Mouse (Mus musculus): ENCODE results near the gene P2rx6. TPM values are rescaled to one million over a fixed set of nuclear protein-coding genes. Genes with fewer than 3 reads are reported as not detected.

The P2rx6 gene
- total RNA-seq, 1 experiment from 2014 or later: 1.4 TPM

DNA sequence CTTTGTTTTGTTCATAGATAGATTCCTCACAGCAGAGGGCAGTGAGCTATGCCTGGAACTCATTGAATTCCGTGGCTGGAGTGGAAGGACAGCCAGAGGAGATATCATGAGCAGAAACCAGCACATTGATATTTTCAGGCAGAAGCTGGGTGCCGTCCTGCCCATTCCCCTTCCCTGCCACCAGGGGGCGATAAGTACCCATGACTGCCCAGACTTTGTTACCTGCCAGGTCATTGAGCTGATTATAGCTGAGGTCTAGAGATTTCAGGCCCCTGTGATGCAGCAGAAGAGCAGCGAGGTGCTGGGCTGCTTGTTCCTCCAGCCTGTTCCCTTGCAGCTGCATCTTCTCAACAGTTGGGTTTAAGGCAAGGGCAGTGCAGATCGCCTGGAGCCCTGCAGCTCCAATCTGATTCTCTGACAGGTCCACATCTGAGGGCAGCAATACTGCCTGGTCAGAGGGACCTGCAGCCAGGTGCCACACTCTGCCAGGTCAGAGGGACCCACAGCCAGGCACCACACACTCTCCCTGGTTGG is 3.7 kb upstream of the P2rx6 start:
- peak in 1 of 2 experiments; percentile 43; a peak in 2 of 4 replicates for ATAC-seq (replicated peaks in 1 of 2; ENCODE audit: insufficient read depth in 1 of 2, low FRiP score in 2 of 2, low TSS enrichment in 1 of 2, low read depth in 1 of 2, poor library complexity in 2 of 2, severe bottlenecking in 2 of 2)

DNA sequence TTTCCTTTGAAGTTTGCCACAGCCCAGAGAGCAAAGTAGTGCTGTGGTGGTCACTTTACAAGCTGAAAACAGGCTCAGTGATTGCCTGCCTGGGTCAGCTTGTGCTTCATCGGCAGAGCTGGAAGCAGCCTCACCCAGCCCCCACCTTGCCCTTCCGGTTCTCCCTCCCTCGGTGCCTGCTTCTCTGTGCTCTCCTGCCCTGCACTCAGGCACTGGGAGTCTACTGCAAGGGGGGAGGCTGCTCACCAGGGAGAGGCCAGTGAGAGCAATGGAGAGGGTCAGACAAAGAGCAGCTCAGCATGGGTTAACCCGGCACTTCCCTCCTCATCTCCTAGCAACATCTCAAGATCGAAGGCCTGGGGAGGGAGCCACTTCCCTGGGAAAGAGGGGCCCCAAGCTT is 2.9 kb upstream of the P2rx6 start:
- ATAC-seq (replicated peaks in 1 of 2; ENCODE audit: insufficient read depth in 1 of 2, low FRiP score in 2 of 2, low TSS enrichment in 1 of 2, low read depth in 1 of 2, poor library complexity in 2 of 2, severe bottlenecking in 2 of 2): no peak

DNA sequence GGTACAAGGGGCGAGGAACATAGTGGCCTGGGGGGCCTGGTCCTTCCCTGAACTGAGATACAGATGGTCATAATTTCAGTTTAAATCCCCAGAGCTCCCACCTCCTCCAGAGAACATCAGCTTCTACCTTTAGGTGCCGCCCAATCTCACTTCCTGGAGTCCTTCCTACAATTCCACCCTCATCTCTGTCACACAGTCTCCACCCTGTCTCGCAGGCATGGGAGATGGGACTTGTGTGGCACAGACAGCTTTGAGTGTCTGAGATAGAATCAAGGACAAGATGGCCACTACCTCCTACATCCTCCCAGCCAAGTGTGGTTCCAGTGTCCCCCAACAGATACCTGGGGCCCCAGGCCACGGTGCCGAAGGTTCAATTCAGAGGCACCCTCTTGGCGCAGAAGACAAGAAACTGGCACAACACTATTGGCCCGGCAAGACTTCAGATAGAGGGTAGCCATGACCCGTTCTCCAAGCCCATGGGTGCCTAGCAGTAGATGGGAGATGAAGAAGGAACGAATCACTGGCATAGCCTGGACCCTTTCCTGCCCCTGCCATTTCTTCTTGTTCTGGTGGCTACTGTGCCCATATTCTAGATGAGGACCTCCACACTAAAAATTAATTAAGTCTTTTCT is 2.2 kb upstream of the P2rx6 start:
- ATAC-seq (replicated peaks in 1 of 2; ENCODE audit: insufficient read depth in 1 of 2, low FRiP score in 2 of 2, low TSS enrichment in 1 of 2, low read depth in 1 of 2, poor library complexity in 2 of 2, severe bottlenecking in 2 of 2): no peak

DNA sequence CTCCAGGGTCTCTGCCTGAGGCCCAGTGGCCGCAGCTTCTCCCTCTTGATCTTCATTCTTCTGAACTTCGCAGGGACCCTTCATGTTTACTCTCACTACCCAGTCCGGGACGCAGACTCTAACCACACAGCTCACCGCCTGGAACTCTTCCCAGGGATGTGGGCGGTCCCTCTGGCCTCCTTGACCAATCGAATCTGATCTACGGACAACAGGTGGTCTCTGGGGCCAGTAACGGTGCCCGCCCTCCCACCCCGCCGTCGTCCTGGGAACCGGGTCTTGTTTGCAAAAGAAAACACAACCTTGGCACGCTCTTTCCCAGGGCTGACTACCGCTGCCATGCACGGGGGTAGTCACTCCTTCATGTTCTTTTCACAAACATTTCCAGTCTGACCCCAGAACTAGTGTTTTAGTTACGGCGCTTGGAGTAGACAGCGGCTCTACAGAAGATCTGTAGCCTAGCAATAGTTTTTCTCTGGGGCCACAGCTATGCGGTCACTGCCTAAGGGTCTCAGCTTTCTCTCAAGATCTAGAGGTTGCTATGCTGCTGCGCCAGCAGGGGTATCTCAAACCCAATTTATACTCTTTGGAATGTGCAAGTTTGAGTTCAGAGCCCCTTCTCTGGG is 446 bp upstream of the P2rx6 start, which contains the start of gene Lrrc74b:
Lrrc74b (minus strand) TSS at position 120 of the 623 bp plus-strand sequence.
- peak; percentile 68 to 79 for ATAC-seq (replicated peaks in 1 of 2; ENCODE audit: insufficient read depth in 1 of 2, low FRiP score in 2 of 2, low TSS enrichment in 1 of 2, low read depth in 1 of 2, poor library complexity in 2 of 2, severe bottlenecking in 2 of 2)

DNA sequence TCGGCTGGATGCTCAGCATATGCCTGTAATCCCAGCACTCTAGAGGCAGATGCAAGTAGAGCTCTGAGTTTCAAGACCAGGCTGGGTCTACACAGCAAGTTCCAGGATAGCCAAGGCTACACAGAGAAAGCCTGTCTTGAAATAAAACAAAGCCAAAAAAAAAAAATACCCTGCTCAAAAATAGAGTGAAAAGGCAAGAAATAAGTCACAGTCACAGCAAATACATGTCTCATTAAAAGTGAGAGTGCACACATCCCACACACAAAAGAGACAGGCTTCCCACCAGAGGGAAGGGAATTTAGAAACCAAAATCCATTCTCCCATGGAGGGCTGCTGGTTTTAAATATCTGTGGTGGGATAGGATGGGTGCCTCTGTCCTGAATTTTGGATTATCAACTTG is 1.9 kb downstream of the P2rx6 start:
- ATAC-seq (replicated peaks in 1 of 2; ENCODE audit: insufficient read depth in 1 of 2, low FRiP score in 2 of 2, low TSS enrichment in 1 of 2, low read depth in 1 of 2, poor library complexity in 2 of 2, severe bottlenecking in 2 of 2): no peak

DNA sequence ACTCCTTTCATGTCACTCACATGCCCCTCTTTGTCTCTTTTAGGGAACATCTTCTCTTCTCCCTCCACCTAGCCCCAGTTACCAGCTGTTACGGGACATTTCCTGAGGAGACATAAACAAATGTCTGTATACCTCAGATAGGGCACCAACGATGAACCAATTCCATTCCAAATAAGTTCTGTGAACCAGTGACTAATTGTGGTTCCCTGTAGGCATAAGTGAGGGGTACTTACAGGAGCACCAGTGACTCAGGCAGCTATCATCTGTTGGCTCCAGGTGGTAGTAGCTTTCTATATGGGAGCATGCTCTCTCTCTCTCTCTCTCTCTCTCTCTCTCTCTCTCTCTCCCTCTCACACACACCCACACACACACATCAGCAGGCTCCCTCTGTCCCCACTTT is 2.5 kb downstream of the P2rx6 start:
- no peak for ATAC-seq (replicated peaks in 1 of 2; ENCODE audit: insufficient read depth in 1 of 2, low FRiP score in 2 of 2, low TSS enrichment in 1 of 2, low read depth in 1 of 2, poor library complexity in 2 of 2, severe bottlenecking in 2 of 2)

DNA sequence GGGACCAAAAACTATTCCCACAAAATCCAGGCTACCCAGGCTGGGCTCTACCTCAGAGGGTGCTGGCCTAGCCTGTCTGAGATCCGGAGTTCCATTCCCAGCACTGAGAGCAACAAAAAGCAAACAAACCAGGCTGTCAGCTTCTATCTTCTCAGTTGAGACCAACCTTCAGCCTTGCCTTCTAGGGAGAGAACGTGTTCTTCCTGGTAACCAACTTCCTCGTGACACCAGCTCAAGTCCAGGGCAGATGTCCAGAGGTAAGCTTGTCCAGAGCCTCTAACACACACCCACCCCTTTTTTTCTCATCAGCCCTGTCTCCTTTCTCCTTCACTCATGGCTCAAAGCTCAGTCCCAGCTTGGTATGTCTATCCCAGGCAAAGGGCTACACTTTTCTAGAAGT is 3.1 kb downstream of the P2rx6 start:
- ATAC-seq (replicated peaks in 1 of 2; ENCODE audit: insufficient read depth in 1 of 2, low FRiP score in 2 of 2, low TSS enrichment in 1 of 2, low read depth in 1 of 2, poor library complexity in 2 of 2, severe bottlenecking in 2 of 2): no peak

DNA sequence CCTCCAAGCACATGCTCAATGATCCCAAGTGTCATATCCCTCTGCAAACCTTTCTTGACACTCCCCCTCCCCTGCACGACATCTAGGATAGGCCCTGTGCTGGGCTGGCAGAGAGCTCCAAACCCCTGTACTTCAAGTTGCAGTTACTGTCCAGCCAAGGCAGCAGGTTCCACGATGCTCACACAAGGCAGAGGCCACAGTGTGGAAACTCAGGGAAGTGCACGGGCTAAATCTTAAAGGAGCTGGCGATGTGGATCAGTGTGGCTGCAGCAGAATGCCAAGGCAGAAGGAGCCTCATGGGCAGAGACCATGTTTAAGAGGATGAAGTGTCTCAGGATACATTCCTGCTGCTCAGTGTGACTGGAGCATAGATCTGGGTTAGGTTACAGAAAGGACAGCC is 4.5 kb downstream of the P2rx6 start:
- no peak for ATAC-seq (replicated peaks in 1 of 2; ENCODE audit: insufficient read depth in 1 of 2, low FRiP score in 2 of 2, low TSS enrichment in 1 of 2, low read depth in 1 of 2, poor library complexity in 2 of 2, severe bottlenecking in 2 of 2)

DNA sequence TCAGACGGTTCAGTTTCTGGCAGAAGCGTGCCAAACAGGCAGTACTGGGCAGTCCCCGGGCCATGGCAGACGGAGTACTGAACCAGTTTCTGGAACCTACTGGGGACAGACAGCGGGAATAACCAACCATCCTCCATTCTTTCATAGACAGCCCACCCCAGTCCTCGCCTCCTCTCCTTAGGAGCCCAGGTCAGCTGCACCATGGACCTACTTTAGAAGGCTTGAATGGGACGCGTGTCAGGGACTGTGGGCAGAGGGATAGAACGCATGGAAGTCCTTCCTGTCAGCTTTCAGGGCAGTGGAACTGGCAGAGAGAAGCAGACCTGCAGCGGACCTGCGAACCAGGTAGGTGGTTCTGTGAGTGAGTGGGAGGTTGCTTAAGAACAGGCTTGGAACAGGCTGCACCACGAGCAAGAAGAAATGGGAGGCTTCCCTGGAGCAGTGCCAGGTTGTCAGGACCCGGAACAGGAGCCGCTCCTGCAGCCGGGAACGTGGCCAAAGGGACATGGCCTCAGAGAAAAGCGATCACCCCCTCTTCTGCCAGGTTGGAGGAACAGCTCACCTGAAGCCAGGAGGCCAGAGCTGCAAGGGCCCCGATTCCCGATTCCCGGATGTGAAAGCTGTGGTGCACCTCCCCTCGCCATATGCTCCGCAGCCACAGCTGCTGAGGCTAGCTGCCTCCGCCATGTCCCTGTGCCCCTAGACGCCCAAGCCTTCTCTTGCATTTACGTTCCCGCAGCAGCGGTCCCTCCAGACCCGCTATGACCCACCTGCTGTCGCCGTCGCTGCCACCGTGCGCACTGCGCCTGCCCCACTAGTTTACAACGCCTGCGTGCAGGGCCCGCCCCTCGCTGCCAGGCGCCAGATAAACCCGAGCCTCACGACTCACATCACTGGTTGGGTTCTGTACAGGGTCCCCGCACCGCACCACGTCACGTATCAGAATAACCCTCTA is 14.5 kb downstream of the P2rx6 start:
- ATAC-seq (replicated peaks in 1 of 2; ENCODE audit: insufficient read depth in 1 of 2, low FRiP score in 2 of 2, low TSS enrichment in 1 of 2, low read depth in 1 of 2, poor library complexity in 2 of 2, severe bottlenecking in 2 of 2): peak; percentile 85 to 89

DNA sequence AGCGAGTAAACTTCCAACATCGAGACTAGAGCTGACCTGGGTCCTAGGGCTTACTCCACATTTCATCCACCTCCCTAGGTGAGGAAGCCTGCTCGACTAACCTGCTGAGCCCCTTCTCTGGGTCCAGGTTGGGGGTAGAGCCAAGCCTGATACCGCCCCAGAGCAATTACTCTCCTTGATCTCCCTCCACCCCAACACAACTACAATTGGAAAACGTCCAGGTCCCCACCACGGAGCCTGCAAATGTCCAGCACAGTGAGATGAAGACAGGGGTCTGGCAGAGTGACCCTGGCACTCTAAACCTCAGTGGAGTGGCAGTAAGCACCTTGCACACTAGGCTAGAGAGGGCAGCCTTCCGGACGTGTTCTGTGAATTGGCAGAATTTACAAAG is 15.1 kb downstream of the P2rx6 start:
- ATAC-seq (replicated peaks in 1 of 2; ENCODE audit: insufficient read depth in 1 of 2, low FRiP score in 2 of 2, low TSS enrichment in 1 of 2, low read depth in 1 of 2, poor library complexity in 2 of 2, severe bottlenecking in 2 of 2): no peak

DNA sequence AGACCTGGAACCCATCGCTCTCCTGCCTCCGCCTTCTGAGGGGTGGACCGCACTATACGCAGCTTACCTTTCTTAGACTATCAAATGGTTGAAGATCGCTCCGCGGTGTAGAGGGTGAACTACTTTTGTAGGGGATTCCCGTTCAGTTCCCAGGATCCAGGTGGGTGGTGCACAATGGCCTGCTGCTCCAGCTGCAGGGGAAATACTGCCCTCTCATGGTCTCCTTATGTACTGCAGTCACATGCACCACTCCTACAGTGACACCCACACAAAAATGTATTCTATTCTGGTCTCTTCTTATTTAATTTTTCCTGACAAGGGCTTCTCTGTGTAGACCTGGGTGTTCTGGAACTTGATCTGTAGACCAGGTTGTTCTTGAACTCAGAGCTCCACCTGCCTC is 21.4 kb downstream of the P2rx6 start, which contains the start of gene Slc7a4:
Slc7a4 (minus strand) TSS at position 151 of the 400 bp plus-strand sequence.
- peak; percentile 36 to 56; a peak in 2 of 4 replicates for ATAC-seq (replicated peaks in 1 of 2; ENCODE audit: insufficient read depth in 1 of 2, low FRiP score in 2 of 2, low TSS enrichment in 1 of 2, low read depth in 1 of 2, poor library complexity in 2 of 2, severe bottlenecking in 2 of 2)

DNA sequence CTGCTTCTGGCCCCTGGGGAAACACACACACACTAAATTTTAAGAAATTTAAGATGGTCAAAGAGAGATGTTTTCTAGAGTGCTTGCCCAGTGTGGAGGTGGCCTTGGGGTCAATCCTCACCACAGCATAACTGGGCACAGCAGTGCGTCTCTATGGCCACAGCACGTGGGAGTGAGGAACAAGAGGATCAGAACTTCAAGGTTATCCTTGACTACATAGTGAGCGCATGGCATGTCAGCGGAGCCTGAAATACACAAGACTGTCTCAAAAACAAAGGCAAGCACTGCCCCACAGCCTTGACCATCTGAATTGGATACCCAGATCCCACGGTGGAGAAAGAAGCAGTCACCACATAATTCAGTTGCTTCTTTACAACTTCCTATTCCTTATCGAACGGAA is 22.9 kb downstream of the P2rx6 start:
- no peak for ATAC-seq (replicated peaks in 1 of 2; ENCODE audit: insufficient read depth in 1 of 2, low FRiP score in 2 of 2, low TSS enrichment in 1 of 2, low read depth in 1 of 2, poor library complexity in 2 of 2, severe bottlenecking in 2 of 2)

DNA sequence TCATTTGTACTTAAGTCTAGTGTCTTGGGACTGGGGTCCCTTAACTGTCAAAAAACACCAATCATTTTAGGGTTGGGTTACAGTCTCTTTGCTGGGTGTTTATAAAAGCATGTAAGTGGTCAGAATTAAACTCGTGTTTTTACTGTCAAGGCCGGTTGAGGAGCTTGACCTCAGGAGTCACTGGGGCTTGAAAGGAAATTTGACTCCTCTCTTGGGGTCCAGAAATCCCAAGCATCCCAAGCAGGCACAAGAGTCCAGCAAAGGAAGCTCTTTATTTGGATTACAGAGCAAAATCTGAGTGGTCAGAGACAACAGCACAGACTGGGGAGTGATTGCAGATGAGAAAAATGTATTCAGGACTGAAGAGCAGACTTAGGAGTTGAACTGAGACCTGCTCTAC is 29.0 kb downstream of the P2rx6 start:
- ATAC-seq (replicated peaks in 1 of 2; ENCODE audit: insufficient read depth in 1 of 2, low FRiP score in 2 of 2, low TSS enrichment in 1 of 2, low read depth in 1 of 2, poor library complexity in 2 of 2, severe bottlenecking in 2 of 2): no peak

DNA sequence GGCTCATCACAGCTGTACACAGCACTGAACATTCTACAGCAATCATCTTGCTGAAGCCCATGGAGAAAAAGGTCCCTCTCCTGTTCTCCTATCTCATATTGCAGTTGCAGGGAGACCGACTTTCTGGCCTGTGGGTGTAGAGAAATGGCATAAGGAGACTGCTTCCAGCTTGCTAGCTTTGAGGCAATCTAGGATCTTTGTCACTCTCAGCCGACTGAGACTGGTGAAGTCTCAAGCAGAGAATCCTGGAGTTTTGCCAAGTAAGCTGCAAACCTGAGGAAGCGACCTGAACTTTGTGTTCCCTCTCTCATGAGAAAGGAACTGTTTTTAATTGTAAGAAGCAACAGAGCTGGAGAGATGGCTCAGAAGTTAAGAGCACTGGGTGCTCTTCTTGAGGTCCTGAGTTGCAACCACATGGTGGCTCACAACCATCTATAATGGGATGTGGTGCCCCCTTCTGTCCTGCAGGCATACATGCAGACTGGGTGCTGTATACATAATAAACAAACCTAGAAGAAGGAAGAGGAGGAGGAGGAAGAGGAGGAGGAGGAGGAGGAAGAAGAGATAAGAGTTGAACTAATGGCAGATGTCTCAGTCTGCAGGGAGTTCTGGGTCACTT is 39.4 kb downstream of the P2rx6 start:
- no peak for ATAC-seq (replicated peaks in 1 of 2; ENCODE audit: insufficient read depth in 1 of 2, low FRiP score in 2 of 2, low TSS enrichment in 1 of 2, low read depth in 1 of 2, poor library complexity in 2 of 2, severe bottlenecking in 2 of 2)

DNA sequence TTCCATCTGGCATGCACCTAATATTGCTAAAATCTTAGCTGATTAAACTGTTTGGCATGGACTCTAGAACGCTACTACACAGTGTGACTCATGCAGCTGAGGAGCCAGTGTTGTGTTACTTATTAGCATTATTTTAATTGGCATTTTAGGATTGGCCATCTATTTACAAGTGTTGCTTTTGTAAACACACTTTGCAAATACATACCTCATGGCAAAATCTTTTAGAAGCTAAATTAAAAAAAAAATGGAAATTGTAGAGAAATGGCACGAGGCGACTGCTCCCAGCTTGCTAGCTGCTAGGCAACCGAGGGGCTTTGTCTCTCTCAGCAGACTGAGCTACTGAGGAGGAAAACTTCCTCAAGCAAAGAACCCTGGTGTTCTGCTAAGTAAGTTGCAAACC is 43.3 kb downstream of the P2rx6 start:
- ATAC-seq (replicated peaks in 1 of 2; ENCODE audit: insufficient read depth in 1 of 2, low FRiP score in 2 of 2, low TSS enrichment in 1 of 2, low read depth in 1 of 2, poor library complexity in 2 of 2, severe bottlenecking in 2 of 2): no peak

DNA sequence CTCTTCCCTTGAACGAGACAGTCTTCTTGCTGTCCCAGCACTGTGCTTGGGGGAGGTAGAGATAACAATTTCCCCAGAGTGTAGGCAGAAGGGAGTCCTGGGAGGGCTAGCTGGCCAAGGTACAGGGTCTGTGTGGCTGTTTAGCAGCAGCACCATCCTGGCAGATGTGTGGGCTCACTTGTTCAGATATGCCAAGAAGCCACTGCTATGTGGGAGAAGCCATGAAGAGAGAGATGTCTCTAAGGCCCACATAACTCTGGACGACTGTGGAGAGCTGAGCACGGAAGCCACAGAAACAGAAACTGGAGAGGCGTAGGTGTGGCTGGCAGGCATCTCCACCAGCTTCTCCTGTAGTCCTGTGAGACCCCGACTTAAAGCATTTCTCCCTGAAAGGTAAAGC is 44.0 kb downstream of the P2rx6 start:
- ATAC-seq (replicated peaks in 1 of 2; ENCODE audit: insufficient read depth in 1 of 2, low FRiP score in 2 of 2, low TSS enrichment in 1 of 2, low read depth in 1 of 2, poor library complexity in 2 of 2, severe bottlenecking in 2 of 2): no peak

DNA sequence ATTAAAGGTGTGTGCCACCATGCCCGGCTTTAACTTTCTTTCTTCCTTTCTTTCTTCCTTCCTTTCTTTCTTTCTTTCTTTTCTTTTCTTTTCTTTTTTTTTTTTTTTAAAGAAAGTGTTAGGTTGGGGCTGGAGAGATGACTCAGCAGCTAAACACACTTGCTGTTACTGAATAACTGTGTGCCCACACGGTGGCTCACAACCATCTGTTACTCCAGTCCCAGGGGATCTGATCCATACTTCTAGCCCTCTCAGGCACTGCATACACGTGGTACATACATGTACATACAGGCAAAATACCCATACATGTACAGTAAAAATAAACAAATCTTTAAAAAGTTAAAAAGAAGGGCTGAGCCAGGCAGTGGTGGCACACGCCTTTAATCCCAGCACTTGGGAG is 49.7 kb downstream of the P2rx6 start:
- ATAC-seq (replicated peaks in 1 of 2; ENCODE audit: insufficient read depth in 1 of 2, low FRiP score in 2 of 2, low TSS enrichment in 1 of 2, low read depth in 1 of 2, poor library complexity in 2 of 2, severe bottlenecking in 2 of 2): no peak
